Mouse (Mus musculus) cerebellum, postnatal 4 days (tissue): ENCODE results near the gene Gm5105.

Source experiments
- DNase-seq, 2 experiments: peaks; one replicate each; pipeline ENCODE4 v3.0.0; 2022; ENCODE audit warnings: low spot score in 2 of 2, mixed read lengths in 1 of 2

Gene Gm5105

GRCm38 (mm10) chr3:138068103-138068502 lies 915 bp upstream of the Gm5105 start:
- DNase-seq = no peak

GRCm38 (mm10) chr3:138066348-138066856 lies 786 bp downstream of the Gm5105 start:
- DNase-seq = no peak

- DNase-seq = no peak
Measured at GRCm38 (mm10) chr3:138065930-138066329, 1.3 kb downstream of the Gm5105 start.

GRCm38 (mm10) chr3:138064732-138065645 lies 2.2 kb downstream of the Gm5105 start, which contains the start of gene 1110002E22Rik:
Gene 1110002E22Rik (plus strand): TSS chr3:138065052.
- no peak for DNase-seq

- DNase-seq = peak in 1 of 2 experiments; percentile 52
Measured at GRCm38 (mm10) chr3:138063731-138064329, 3.4 kb downstream of the Gm5105 start.

GRCm38 (mm10) chr3:138062673-138063072 lies 4.5 kb downstream of the Gm5105 start:
- DNase-seq = no peak

- no peak for DNase-seq
Measured at GRCm38 (mm10) chr3:138061205-138061911, 5.8 kb downstream of the Gm5105 start.

- DNase-seq = no peak
Measured at GRCm38 (mm10) chr3:138060429-138060828, 6.8 kb downstream of the Gm5105 start.

GRCm38 (mm10) chr3:138058226-138058625 lies 9.0 kb downstream of the Gm5105 start:
- no peak for DNase-seq

GRCm38 (mm10) chr3:138056976-138057375 lies 10.2 kb downstream of the Gm5105 start:
- DNase-seq = no peak

- DNase-seq = no peak
Measured at GRCm38 (mm10) chr3:138053969-138054368, 13.2 kb downstream of the Gm5105 start.

- no peak for DNase-seq
Measured at GRCm38 (mm10) chr3:138051431-138051830, 15.8 kb downstream of the Gm5105 start.

- no peak for DNase-seq
Measured at GRCm38 (mm10) chr3:138050772-138051171, 16.4 kb downstream of the Gm5105 start.

- DNase-seq = no peak
Measured at GRCm38 (mm10) chr3:138049555-138049954, 17.6 kb downstream of the Gm5105 start.

- DNase-seq = no peak
Measured at GRCm38 (mm10) chr3:138043316-138043715, 23.9 kb downstream of the Gm5105 start.

- no peak for DNase-seq
Measured at GRCm38 (mm10) chr3:138041591-138042301, 25.4 kb downstream of the Gm5105 start.

GRCm38 (mm10) chr3:138040938-138041337 lies 26.2 kb downstream of the Gm5105 start:
- no peak for DNase-seq

GRCm38 (mm10) chr3:138033986-138034385 lies 33.2 kb downstream of the Gm5105 start:
- DNase-seq = no peak

GRCm38 (mm10) chr3:138030563-138030962 lies 36.6 kb downstream of the Gm5105 start:
- no peak for DNase-seq

- no peak for DNase-seq
Measured at GRCm38 (mm10) chr3:138029351-138029750, 37.8 kb downstream of the Gm5105 start.

- DNase-seq = no peak
Measured at GRCm38 (mm10) chr3:138027575-138028362, 39.4 kb downstream of the Gm5105 start.
